Mouse (Mus musculus): ENCODE data around the gene Dpp9. TPM values are rescaled to one million over a fixed set of nuclear protein-coding genes. Genes with fewer than 3 reads are reported as not detected.
"Not testable (repeated sequence)": the region's sequence is repeated elsewhere in the genome, so short reads cannot be mapped to it uniquely, and the experiment has no call there.

Dpp9 gene
- 10 to 100 TPM; 35.6 to 41.6 TPM for total RNA-seq (2021)
- long read RNA-seq, experiment 1, transcript Dpp9-201 (21 exons, 3,374 nt): major isoform, 53 of 84 reads
- long read RNA-seq, experiment 1, partial matches to known transcripts: 22 of 84 reads
- long read RNA-seq, experiment 1, other reads (novel, unspliced or antisense): 9 of 84 reads
- long read RNA-seq, experiment 2, transcript Dpp9-201 (21 exons, 3,374 nt): major isoform, 37 of 51 reads
- long read RNA-seq, experiment 2, partial matches to known transcripts: 10 of 51 reads
- long read RNA-seq, experiment 2, other reads (novel, unspliced or antisense): 4 of 51 reads

GRCm38 (mm10) chr17:56218377-56219191 is at the start of gene Dpp9:
Gene Dpp9 (minus strand): TSS chr17:56218905.
- peak; percentile 91 for DNase-seq (ENCODE audit: low spot score)

DNA sequence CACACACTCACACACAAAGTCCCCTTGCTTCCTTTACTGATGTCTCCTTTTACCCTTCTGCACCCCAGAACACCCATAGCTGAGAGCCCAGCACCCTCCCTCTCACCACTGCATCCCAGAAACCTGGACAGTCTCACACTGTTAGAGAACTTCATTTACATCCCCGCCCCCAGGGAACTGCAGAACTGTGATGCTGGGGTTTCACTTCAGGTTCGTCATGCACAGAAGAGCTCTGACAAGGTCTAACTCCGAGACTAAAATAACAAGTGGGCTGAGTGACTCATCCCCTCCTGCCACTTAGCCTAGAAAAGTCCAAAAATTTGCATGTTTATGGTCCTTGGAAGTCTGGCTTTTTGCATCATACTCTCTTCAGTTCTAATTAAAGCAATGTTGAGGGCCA is 47.6 kb upstream of the Dpp9 start:
- DNase-seq (ENCODE audit: low spot score): peak; percentile 13

DNA sequence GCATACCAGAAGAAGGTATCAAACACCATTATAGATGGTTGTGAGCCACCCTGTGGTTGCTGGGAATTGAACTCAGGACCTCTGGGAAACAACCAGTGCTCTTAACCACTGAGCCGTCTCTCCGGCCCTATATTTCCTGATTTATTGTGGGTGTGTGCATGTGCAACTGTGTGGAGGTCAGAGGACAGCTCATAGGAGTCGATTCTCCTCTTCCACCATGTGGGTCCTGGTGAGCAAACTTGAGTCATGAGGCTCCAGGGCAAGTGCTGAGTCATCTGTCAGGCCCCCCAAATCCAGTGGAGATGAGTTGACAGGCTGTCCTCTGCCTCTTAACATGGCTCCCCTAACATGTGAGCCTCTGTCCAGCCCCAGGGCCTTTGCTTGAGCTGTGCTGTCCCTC is 47.2 kb upstream of the Dpp9 start:
- DNase-seq (ENCODE audit: low spot score): no peak

- no peak for DNase-seq (ENCODE audit: low spot score)
These were observed 46.3 kb upstream of the Dpp9 start for GRCm38 (mm10) chr17:56265011-56265410.

GRCm38 (mm10) chr17:56264020-56264419 is 45.3 kb upstream of the Dpp9 start:
- peak; percentile 89 for DNase-seq (ENCODE audit: low spot score)

- DNase-seq (ENCODE audit: low spot score): peak; percentile 90
These were observed 44.0 kb upstream of the Dpp9 start for GRCm38 (mm10) chr17:56262645-56263094.

- DNase-seq (ENCODE audit: low spot score): peak; percentile 86
These were observed 42.5 kb upstream of the Dpp9 start for GRCm38 (mm10) chr17:56261166-56261565.

GRCm38 (mm10) chr17:56259301-56260037 is 40.8 kb upstream of the Dpp9 start:
- DNase-seq (ENCODE audit: low spot score): peak; percentile 31

DNA sequence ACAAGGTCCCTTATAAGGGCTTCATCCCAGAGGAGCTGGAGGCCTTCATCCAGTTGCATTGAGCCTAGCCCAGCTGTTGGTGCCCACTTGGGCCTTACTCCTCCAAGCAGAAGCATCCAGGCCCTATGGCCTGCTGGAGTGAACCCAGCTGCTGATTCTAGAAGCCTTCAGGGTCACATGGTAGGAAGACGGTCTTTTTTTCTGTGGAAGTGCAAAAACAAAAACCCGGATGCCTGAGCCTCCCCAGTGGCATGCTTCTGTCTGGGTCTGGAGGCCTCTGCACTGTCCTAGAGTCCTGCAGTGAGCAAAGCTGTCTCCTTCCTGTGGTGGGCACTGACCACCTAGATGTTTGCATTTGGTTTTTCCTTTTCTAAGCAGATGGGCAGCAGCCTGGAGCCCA is 40.1 kb upstream of the Dpp9 start:
- not testable (repeated sequence) for DNase-seq (ENCODE audit: low spot score)

GRCm38 (mm10) chr17:56258269-56258668 is 39.6 kb upstream of the Dpp9 start:
- DNase-seq (ENCODE audit: low spot score): not testable (repeated sequence)

GRCm38 (mm10) chr17:56257181-56257894 is 38.6 kb upstream of the Dpp9 start:
- peak; percentile 47 for DNase-seq (ENCODE audit: low spot score)

- peak; percentile 97 for DNase-seq (ENCODE audit: low spot score)
These were observed 37.7 kb upstream of the Dpp9 start, which contains the start of gene Fem1a for GRCm38 (mm10) chr17:56256239-56256881. Gene Fem1a (plus strand): TSS chr17:56256810.

GRCm38 (mm10) chr17:56255863-56256238 is 37.1 kb upstream of the Dpp9 start:
- peak; percentile 99 for DNase-seq (ENCODE audit: low spot score)

- peak; percentile 16 for DNase-seq (ENCODE audit: low spot score)
These were observed 36.7 kb upstream of the Dpp9 start for GRCm38 (mm10) chr17:56255429-56255828.

- DNase-seq (ENCODE audit: low spot score): no peak
These were observed 36.0 kb upstream of the Dpp9 start for GRCm38 (mm10) chr17:56254695-56255094.

DNA sequence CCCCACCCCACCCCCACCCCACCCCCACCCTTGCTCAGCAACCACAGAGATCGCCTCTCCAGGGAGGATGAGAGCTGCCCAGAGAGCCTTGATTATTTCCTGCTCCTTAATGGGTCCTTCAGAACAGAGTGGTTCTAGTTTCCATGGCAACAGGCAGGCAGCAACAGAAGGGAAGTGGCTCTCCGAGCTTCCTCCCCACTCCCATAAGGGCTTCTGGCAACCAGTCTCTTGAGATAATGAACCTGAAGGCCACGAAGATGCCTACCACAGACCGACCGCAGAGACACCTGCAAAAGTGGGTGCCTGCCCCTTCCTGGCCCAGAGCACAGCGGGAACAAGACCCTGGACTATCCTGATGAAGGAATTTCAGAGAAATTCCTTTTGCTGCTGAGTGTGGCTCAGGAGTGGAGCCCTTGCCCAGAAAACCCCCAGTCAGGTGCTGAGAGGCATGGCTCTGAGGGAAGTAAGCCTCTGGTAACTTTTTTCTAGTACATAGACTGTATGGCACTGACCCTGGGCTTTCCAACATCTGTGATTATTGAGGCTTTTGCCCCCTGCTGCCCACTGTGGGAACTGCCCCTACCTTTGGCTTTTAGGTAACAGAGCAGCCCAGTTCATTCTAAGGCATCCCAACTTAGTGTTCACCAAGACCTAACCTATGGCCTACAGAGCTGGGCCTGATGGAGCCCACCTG is 32.6 kb upstream of the Dpp9 start:
- DNase-seq (ENCODE audit: low spot score): peak; percentile 62

DNA sequence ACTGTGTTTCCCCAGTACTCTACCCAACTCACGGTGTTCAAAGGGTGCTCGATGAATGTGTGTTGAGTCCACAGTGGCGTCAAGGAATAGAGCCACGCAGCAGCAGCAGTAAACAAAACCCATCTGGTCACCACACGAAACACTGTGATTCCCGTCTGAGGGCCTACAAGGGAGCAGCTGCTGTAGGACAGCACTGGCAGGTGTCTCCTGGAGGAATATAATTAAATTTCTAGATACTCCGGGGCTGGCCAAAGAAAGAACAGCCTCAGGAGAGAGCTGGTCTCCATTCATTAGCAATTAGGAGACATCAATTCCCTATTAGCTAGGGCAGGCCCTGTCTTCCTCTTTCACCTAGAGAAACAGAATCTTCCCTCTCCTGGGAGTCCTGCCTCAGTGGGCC is 26.9 kb upstream of the Dpp9 start:
- no peak for DNase-seq (ENCODE audit: low spot score)

- DNase-seq (ENCODE audit: low spot score): peak; percentile 86
These were observed 23.1 kb upstream of the Dpp9 start for GRCm38 (mm10) chr17:56241541-56242401.

DNA sequence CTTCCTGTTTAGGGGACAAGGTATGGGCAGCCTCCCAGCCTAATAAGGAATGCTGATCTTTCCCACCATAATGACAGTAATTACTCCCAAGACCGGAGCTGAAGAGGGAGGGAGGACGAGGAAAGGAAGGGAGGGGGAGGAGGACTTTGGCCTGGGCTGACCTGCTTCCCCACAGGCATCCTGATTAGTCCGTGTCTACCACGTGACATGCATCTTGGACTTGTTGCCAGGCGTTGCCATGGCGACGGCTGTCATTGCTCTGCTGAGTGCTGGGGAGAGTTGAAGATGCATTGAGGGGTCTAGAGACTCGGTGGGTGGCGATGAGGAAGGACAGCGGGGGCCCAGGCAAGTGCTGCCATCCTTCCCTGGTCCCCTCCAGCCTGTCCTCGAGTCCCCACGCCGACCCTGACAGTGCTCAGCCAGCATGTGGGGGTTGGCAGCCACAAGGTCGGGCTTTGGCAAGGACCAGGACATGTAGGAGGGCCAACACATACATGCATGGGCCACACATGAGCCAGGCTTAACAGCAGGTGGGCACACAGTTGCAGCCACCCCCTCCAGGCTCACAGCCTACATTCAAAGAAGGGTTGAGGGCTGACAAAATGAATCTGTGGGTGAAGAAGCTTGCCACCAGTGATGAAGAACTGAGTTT is 15.2 kb upstream of the Dpp9 start:
- no peak for DNase-seq (ENCODE audit: low spot score)
